Mouse (Mus musculus): ENCODE results near the gene Nav3. TPM values are rescaled to one million over a fixed set of nuclear protein-coding genes. Genes with fewer than 3 reads are reported as not detected.

Gene Nav3
- polyA plus RNA-seq, 1 experiment from 2014 or later = 3.7 TPM

DNA sequence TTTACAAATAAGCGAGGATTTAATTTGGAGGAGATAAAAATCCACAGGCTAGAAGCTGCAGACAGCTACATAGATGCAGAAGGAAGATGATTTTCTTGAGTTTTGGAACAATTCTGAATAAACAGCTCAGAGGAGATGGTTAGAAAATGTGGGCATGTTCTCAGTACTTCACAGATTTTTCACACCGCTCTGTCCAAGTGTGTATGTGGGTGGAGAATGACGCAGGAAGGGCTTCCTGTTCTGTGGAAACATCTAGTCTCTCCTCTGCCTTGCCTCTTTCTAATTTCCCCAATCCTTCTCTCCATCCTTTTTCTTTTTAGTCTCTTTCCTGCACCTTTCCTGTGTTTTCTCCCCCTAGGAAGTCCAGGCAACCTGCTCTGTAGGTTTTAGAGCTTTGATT, 812.4 kb downstream of the Nav3 start:
- 93% methylated on average over 3 of the region's 3 CpGs for WGBS
- no peaks in the 10 kb centered on the region for H3K9me3 ChIP-seq (ENCODE audit: low read length)
- ATAC-seq (ENCODE audit: low FRiP score, low TSS enrichment) = no peak
- H3K4me2 ChIP-seq (replicated peaks; ENCODE audit: low read depth, low read length) = no peak overlapping the region
- H3K9ac ChIP-seq (replicated peaks; ENCODE audit: low read length) = no peak overlapping the region
- H3K4me3 ChIP-seq (ENCODE audit: low read length) = no peak overlapping the region
- H3K27ac ChIP-seq (ENCODE audit: low read length) = no peak overlapping the region
- H3K36me3 ChIP-seq (ENCODE audit: insufficient read depth, low read length) = no peaks in the 10 kb centered on the region
- H3K4me1 ChIP-seq (ENCODE audit: insufficient read depth, low read length) = no peaks in the 10 kb centered on the region
- no peaks in the 10 kb centered on the region for H3K27me3 ChIP-seq (ENCODE audit: insufficient read depth, low read length)

DNA sequence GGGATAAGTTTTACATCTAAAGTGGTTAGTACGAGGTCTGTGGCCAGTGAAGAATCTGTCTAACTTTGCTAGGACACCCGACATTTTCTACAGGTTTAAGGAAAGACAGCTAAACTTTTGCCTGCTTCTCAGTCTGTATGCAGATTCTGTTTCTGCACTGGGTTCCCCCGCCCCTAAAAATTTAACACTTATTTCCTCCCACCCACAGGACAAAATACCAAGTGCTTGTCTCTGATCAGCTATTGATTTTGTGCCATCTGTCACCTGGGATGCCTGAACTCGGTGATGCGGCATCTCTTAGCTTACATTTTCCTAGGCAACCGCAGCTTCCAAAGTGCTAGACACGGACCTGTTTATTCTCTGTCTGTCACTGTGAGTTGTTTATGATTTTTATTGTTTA, 814.2 kb downstream of the Nav3 start:
- H3K4me1 ChIP-seq (ENCODE audit: insufficient read depth, low read length) = no peaks in the 10 kb centered on the region
- no peaks in the 10 kb centered on the region for H3K36me3 ChIP-seq (ENCODE audit: insufficient read depth, low read length)
- ATAC-seq (ENCODE audit: low FRiP score, low TSS enrichment) = no peak
- no peak overlapping the region for H3K27ac ChIP-seq (ENCODE audit: low read length)
- no peak overlapping the region for H3K4me2 ChIP-seq (replicated peaks; ENCODE audit: low read depth, low read length)
- 83% methylated on average over 7 of the region's 7 CpGs for WGBS
- H3K27me3 ChIP-seq (ENCODE audit: insufficient read depth, low read length) = no peaks in the 10 kb centered on the region
- no peak overlapping the region for H3K4me3 ChIP-seq (ENCODE audit: low read length)
- no peak overlapping the region for H3K9ac ChIP-seq (replicated peaks; ENCODE audit: low read length)
- no peaks in the 10 kb centered on the region for H3K9me3 ChIP-seq (ENCODE audit: low read length)

DNA sequence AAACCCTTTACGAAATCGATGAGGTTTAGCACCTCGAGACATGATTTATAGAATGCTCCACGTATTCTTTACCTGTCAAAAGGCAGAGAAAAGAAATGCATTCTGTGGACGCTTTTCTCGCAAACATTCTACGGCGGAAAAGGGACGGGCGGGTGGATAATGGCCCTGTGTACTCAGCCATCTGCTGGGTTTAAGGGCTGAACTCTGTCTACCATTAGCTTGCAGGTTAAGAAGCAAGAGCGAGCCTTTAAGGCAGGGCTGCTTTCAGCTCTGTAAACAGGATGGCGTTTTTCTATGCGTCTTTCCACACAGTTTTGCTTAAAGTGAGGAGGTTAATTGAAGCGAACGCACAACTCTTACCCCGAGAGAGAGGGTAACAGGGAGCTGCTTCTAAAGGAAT, 818.3 kb downstream of the Nav3 start:
- Histone ChIP-seq H3K27me3 (ENCODE audit: insufficient read depth, low read length) (no peaks in the 10 kb centered on the region), H3K36me3 (ENCODE audit: insufficient read depth, low read length) (no peaks in the 10 kb centered on the region), H3K9me3 (ENCODE audit: low read length) (no peaks in the 10 kb centered on the region), H3K9ac (replicated peaks; ENCODE audit: low read length) (no peak overlapping the region), H3K27ac (ENCODE audit: low read length) (no peak overlapping the region), H3K4me2 (replicated peaks; ENCODE audit: low read depth, low read length) (no peak overlapping the region), H3K4me3 (ENCODE audit: low read length) (no peak overlapping the region), H3K4me1 (ENCODE audit: insufficient read depth, low read length) (no peaks in the 10 kb centered on the region)
- no peak for ATAC-seq (ENCODE audit: low FRiP score, low TSS enrichment)
- WGBS = 80% methylated on average over 16 of the region's 16 CpGs

Data from kidney, embryonic 16.5 days (tissue).